Mouse (Mus musculus) CH12.LX (cell line): Measurements from ENCODE around the gene Map4k5. TPM values are rescaled to one million over a fixed set of nuclear protein-coding genes. Genes with fewer than 3 reads are reported as not detected.
A peak's percentile ranks its signal among the peaks of the same experiment; 100 is the strongest.

Experiments used
- DNase-seq: peaks from one replicate; pipeline ENCODE4 v3.0.0-alpha.2; 2013; ENCODE audit errors: extremely low read depth
- H3K27ac ChIP-seq: 2 replicates; pipeline ENCODE4 v1.5.1; 2012; ENCODE audit warnings: low read depth, mild to moderate bottlenecking, control low read depth, moderate library complexity; ENCODE audit not compliant: insufficient read depth
- H3K27me3 ChIP-seq: replicated peaks from 2 replicates; pipeline ENCODE3; 2012; ENCODE audit warnings: inconsistent platforms
- H3K36me3 ChIP-seq, 2 experiments: replicated peaks in 1 of 2; 2 replicates each; pipeline versions ENCODE3 to v1.6.1; 2012; ENCODE audit warnings: inconsistent platforms in 1 of 2, low read length in 1 of 2, mild to moderate bottlenecking in 1 of 2, mixed read lengths in 1 of 2, moderate library complexity in 1 of 2; ENCODE audit not compliant: control insufficient read depth in 1 of 2, insufficient read depth in 1 of 2
- H3K4me1 ChIP-seq, 2 experiments: 2 replicates each; pipeline ENCODE4 v1.6.1; 2012; ENCODE audit warnings: inconsistent platforms in 1 of 2, moderate library complexity in 1 of 2; ENCODE audit not compliant: insufficient read depth in 2 of 2, control insufficient read depth in 1 of 2
- H3K4me2 ChIP-seq: 2 replicates; pipeline ENCODE4 v1.6.1; 2012; ENCODE audit warnings: low read depth, mild to moderate bottlenecking, control low read depth; ENCODE audit not compliant: poor library complexity, insufficient read depth, severe bottlenecking
- H3K4me3 ChIP-seq, 3 experiments: fragments of 150-350 bp in 1 of 3; sonication (generic) in 1 of 3; replicated peaks in 1 of 3; 2 replicates each; pipeline versions ENCODE3 to v1.5.1; 2011 to 2012; ENCODE audit warnings: low read depth in 2 of 3, low read length in 2 of 3, mild to moderate bottlenecking in 2 of 3, moderate library complexity in 2 of 3, control low read depth in 1 of 3, improper control_type of control experiment in 1 of 3, inconsistent platforms in 1 of 3, mixed read lengths in 1 of 3; ENCODE audit not compliant: poor library complexity in 1 of 3
- H3K79me2 ChIP-seq: replicated peaks from 2 replicates; pipeline ENCODE4 v1.6.1; 2012; ENCODE audit warnings: mild to moderate bottlenecking, moderate library complexity; ENCODE audit not compliant: control insufficient read depth, poor library complexity, insufficient read depth, severe bottlenecking; ENCODE audit errors: extremely low read depth
- H3K9ac ChIP-seq: 2 replicates; pipeline ENCODE4 v1.6.1; 2012; ENCODE audit warnings: low read depth, mild to moderate bottlenecking, control low read depth, moderate library complexity; ENCODE audit not compliant: insufficient read depth
- H3K9me3 ChIP-seq: replicated peaks from 2 replicates; pipeline ENCODE3; 2012; ENCODE audit warnings: low read length, inconsistent platforms, mixed read lengths
- CHD1 ChIP-seq: IDR thresholded peaks from 2 replicates; pipeline ENCODE4 v1.6.1; 2012; ENCODE audit warnings: low read depth, low read length, improper control_type of control experiment, inconsistent platforms
- CTCF ChIP-seq, 2 experiments: IDR thresholded peaks in 1 of 2; conservative IDR thresholded peaks in 1 of 2; 2 replicates each; pipeline ENCODE4 v1.5.1; 2011 to 2012; ENCODE audit warnings: low read depth in 2 of 2, low read length in 2 of 2, improper control_type of control experiment in 1 of 2, inconsistent platforms in 1 of 2, mild to moderate bottlenecking in 1 of 2, moderate library complexity in 1 of 2
- E2F4 ChIP-seq: IDR thresholded peaks from 2 replicates; pipeline ENCODE4 v1.6.1; 2011; ENCODE audit warnings: low read depth, low read length, improper control_type of control experiment; ENCODE audit not compliant: insufficient replicate concordance
- GABPA ChIP-seq: IDR thresholded peaks from 2 replicates; pipeline ENCODE4 v1.6.1; 2012; ENCODE audit warnings: low read depth, low read length, improper control_type of control experiment, inconsistent platforms; ENCODE audit not compliant: insufficient replicate concordance
- IRF4 ChIP-seq: IDR thresholded peaks from 2 replicates; pipeline ENCODE4 v1.6.1; 2014; ENCODE audit warnings: low read depth, mild to moderate bottlenecking, inconsistent platforms, low read length, improper control_type of control experiment
- MAFK ChIP-seq: IDR thresholded peaks from 2 replicates; pipeline ENCODE4 v1.6.1; 2011; ENCODE audit warnings: low read length, improper control_type of control experiment; ENCODE audit not compliant: insufficient replicate concordance
- MAX ChIP-seq: IDR thresholded peaks from 2 replicates; pipeline ENCODE4 v1.6.1; 2011; ENCODE audit warnings: low read length, improper control_type of control experiment
- MYC ChIP-seq: IDR thresholded peaks from 2 replicates; pipeline ENCODE4 v1.6.1; 2011; ENCODE audit warnings: low read depth, mild to moderate bottlenecking, improper control_type of control experiment, low read length
- RAD21 ChIP-seq: IDR thresholded peaks from 2 replicates; pipeline ENCODE4 v1.6.1; 2011; ENCODE audit warnings: low read depth, mild to moderate bottlenecking, low read length, improper control_type of control experiment, moderate library complexity
- RCOR1 ChIP-seq: conservative IDR thresholded peaks from 2 replicates; pipeline ENCODE4 v1.6.1; 2012; ENCODE audit warnings: low read depth, mild to moderate bottlenecking, inconsistent platforms, low read length, improper control_type of control experiment
- SIN3A ChIP-seq: IDR thresholded peaks from 2 replicates; pipeline ENCODE4 v1.6.1; 2012; ENCODE audit warnings: low read length, improper control_type of control experiment, inconsistent platforms
- TBP ChIP-seq: conservative IDR thresholded peaks from 2 replicates; pipeline ENCODE4 v1.6.1; 2011; ENCODE audit warnings: low read depth, low read length, improper control_type of control experiment
- TCF12 ChIP-seq: IDR thresholded peaks from 2 replicates; pipeline ENCODE4 v1.6.1; 2014; ENCODE audit warnings: low read depth, mild to moderate bottlenecking, inconsistent platforms, low read length, improper control_type of control experiment
- USF1 ChIP-seq: IDR thresholded peaks from 2 replicates; pipeline ENCODE4 v1.6.1; 2014; ENCODE audit warnings: low read depth, mild to moderate bottlenecking, inconsistent platforms, low read length, improper control_type of control experiment
- ZC3H11A ChIP-seq: IDR thresholded peaks from 2 replicates; pipeline ENCODE4 v1.6.1; 2012; ENCODE audit warnings: low read depth, mild to moderate bottlenecking, inconsistent platforms, low read length, improper control_type of control experiment
- ZNF384 ChIP-seq: IDR thresholded peaks from 2 replicates; pipeline ENCODE4 v1.6.1; 2012; ENCODE audit warnings: low read depth, low read length, improper control_type of control experiment, inconsistent platforms
- dilution Hi-C: fragments of 300-500 bp; cut with MboI; formaldehyde crosslinking; loops from 2 replicates; pipeline ENCODE4 v1.14.3; 2020; ENCODE audit warnings: low sequenced_read_pairs; ENCODE audit not compliant: extremely low pct_unique_long_range_greater_than_20kb, extremely low pct_ligation_motif_present
- in situ Hi-C: fragments of 300-500 bp; cut with MboI; formaldehyde crosslinking; loops from 3 replicates; pipeline ENCODE4 v1.14.3; 2019; ENCODE audit warnings: low sequenced_read_pairs, low pct_ligation_motif_present, low pct_unique_long_range_greater_than_20kb, mixed read lengths
- polyA plus RNA-seq: library from polyadenylated mRNA; unstranded; fragments of >175 nt; gene quantifications from 2 replicates; pipeline ENCODE4 v1.2.1, GENCODE M21; 2012; ENCODE audit warnings: low read depth; ENCODE audit not compliant: insufficient read length
- total RNA-seq, 2 experiments: library from RNA; depleted of rRNA; stranded (reverse); fragments of 300-350 nt in 1 of 2; fragments of >200 nt in 1 of 2; gene quantifications; 2 replicates each; pipeline ENCODE4 v1.2.3; 2012 to 2014

The Map4k5 gene
- total and polyA plus RNA-seq, 3 experiments: 7.8 to 13.5 (median 12.5) TPM

DNA sequence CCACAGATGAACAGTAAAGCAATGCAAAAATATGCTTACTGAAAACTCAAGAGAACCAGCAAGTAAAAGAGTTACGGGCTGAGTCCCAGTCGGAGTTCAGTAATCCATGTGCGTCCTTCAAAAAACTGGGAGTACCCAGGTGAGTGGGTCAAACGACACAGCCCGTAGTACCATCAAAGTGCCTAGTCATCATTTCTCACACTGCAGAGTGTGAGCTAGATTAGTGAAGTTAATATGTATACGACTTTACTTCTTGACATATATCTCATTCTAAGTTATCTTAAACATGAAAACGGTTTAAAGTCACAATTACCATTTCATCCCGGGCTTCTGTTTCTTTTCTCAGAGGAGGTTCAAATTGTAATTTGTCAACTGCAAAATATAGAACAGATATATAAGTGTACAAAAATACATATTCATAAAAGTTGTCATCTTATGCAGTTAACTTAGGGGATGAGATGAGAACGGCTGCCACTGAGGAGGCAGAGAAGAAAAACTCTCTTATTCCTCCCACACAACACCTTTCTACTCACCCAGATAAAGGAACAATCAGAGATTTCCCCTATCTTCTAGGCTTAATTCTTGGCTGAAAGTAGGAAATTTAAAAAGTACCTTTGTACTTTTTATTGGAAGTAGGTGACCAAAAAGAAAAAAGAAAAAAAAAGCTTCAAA is 61.6 kb downstream of the Map4k5 start:
- H3K9me3 ChIP-seq: no peaks in the 10 kb centered on the region
- dilution Hi-C loops (no loop called here), in situ Hi-C loops (no loop called here)
- peaks cover 0 to 1% of the 10 kb centered on the region in 2 experiments; a peak in 1 of 4 replicates for H3K4me1 ChIP-seq
- H3K27me3 ChIP-seq: no peaks in the 10 kb centered on the region
- no peak overlapping the region for H3K4me2 ChIP-seq
- no peak overlapping the region for H3K27ac ChIP-seq
- H3K9ac ChIP-seq: no peak overlapping the region
- peak; percentile 64; the same call in 1 of the 2 replicates for TF ChIP-seq MAFK
- no peak for TF ChIP-seq ZC3H11A
- TF ChIP-seq, all 38 proteins: peak for 1
- Histone ChIP-seq H3K36me3 (peaks cover 4 to 62% of the 10 kb centered on the region in 2 experiments), H3K79me2 (no peaks in the 10 kb centered on the region), H3K4me3 (no peak overlapping the region)
- no peak for DNase-seq

DNA sequence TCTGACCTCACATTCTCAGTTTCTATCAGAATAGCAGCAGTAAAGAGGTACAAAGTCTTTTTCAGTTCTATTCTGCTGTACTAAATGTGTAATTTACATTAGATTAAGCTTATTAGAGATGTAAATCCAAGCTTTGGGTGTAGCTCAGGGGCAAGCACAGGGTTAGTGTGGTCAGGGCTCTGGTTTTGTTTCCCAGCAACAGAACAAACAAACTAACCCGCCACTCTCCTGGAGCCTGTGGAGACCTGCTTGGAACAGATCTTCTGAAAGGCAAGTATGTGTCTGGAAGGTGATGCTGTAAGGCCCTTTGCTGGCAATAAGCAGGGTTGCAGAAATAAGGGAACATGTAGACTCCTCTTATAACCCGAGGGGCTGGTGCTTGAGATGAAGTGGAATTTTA is 64.8 kb downstream of the Map4k5 start:
- no peak for DNase-seq
- Histone ChIP-seq H3K9me3 (no peaks in the 10 kb centered on the region), H3K27me3 (no peaks in the 10 kb centered on the region)
- TF ChIP-seq MAX (no peak), CTCF (conservative IDR thresholded peaks at IDR 0.05 in 1 of 2, IDR thresholded peaks at IDR 0.05 in 1 of 2; ENCODE audit: low read depth in 2 of 2, low read length in 2 of 2) (no peak), USF1 (no peak), ZNF384 (no peak), E2F4 (no peak), MYC (no peak), CHD1 (no peak), TCF12 (no peak), SIN3A (no peak), GABPA (no peak), RAD21 (no peak), TBP (no peak), IRF4 (no peak), RCOR1 (no peak)
- TF ChIP-seq, all 38 proteins: peak for 0
- dilution Hi-C loops: no loop called here
- peaks cover 0 to 13% of the 10 kb centered on the region in 2 experiments; a peak in 1 of 4 replicates for H3K4me1 ChIP-seq
- H3K4me3 ChIP-seq: no peak overlapping the region
- peaks cover 13 to 52% of the 10 kb centered on the region in 2 experiments for H3K36me3 ChIP-seq
- in situ Hi-C loops: no loop called here
- H3K27ac ChIP-seq: no peak overlapping the region
- H3K9ac ChIP-seq: no peak overlapping the region
- no peak overlapping the region for H3K4me2 ChIP-seq
- H3K79me2 ChIP-seq: no peaks in the 10 kb centered on the region
